Comparison of ENCODE assay signal across 15 mouse cellular contexts in the genomic region with DNA sequence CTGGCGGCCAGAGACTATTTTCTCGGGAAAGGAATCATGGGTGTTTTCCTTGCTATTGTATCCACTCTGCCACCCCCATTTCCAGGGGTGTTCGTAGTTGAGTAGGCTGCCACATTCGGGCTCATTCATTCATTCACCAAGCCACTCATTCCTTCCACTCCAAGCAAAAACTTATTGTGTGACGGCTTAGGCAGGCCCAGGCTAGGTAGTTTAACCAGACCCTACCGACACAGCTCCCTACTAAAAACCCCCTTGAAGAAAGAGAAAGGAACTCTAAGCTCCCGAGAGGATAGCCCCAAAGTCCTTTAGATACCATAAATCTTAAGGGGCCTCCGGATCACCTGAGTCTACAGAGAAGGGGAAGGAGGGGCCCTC. TPM values are rescaled to one million over a fixed set of nuclear protein-coding genes. Genes with fewer than 3 reads are reported as not detected.
DNase-seq lines count a peak whose midpoint lies in the region; ATAC-seq and TF ChIP-seq lines count a peak whose summit lies in the region.
"Had no signal": no experiment of that assay in that cellular context is flagged by ENCODE, and none has a peak within 500 bp of the region (broad histone marks: within the 10 kb centered on the region; RNA-seq: fewer than 3 reads in every experiment).

No protein-coding gene starts in this region.

- ATAC-seq in midbrain, embryonic 16.5 days, result no peak
- ATAC-seq in hindbrain, postnatal 0 days, result no peak
- ATAC-seq in neural tube, embryonic 12.5 days (ENCODE audit: low FRiP score, low read depth), result no peak

- H3K4me2 ChIP-seq in midbrain, embryonic 16.5 days (ENCODE audit: low read length), result no peak overlapping the region; the same call in 1 of the 2 replicates
- 0 out of 2 replicates have a peak overlapping the region, but pooled peaks have one; percentile 64 for H3K4me2 ChIP-seq in hindbrain, postnatal 0 days (ENCODE audit: low read depth, low read length)
- H3K4me2 ChIP-seq in neural tube, embryonic 12.5 days (replicated peaks), result peak overlapping the region; percentile 66

- 35% methylated on average over 8 of the region's 8 CpGs for WGBS in heart, embryonic 10.5 days
- WGBS in midbrain, embryonic 10.5 days, result 22% methylated on average over 8 of the region's 8 CpGs
- 23% methylated on average over 8 of the region's 8 CpGs for WGBS in midbrain, embryonic 16.5 days
- 43% methylated on average over 8 of the region's 8 CpGs for WGBS in hindbrain, postnatal 0 days
- 19% methylated on average over 8 of the region's 8 CpGs for WGBS in neural tube, embryonic 12.5 days

- H3K9me3 ChIP-seq in heart, embryonic 10.5 days, result no peaks in the 10 kb centered on the region
- no peaks in the 10 kb centered on the region for H3K9me3 ChIP-seq in midbrain, embryonic 10.5 days (replicated peaks)
- no peaks in the 10 kb centered on the region for H3K9me3 ChIP-seq in midbrain, embryonic 16.5 days (replicated peaks; ENCODE audit: control insufficient read depth, low read length, poor library complexity, severe bottlenecking)
- no peaks in the 10 kb centered on the region for H3K9me3 ChIP-seq in hindbrain, postnatal 0 days (ENCODE audit: low read length)
- no peaks in the 10 kb centered on the region for H3K9me3 ChIP-seq in neural tube, embryonic 12.5 days

- peaks cover 84% of the 10 kb centered on the region for H3K27me3 ChIP-seq in heart, embryonic 10.5 days (ENCODE audit: insufficient read depth, poor library complexity, severe bottlenecking)
- peaks cover 100% of the 10 kb centered on the region for H3K27me3 ChIP-seq in midbrain, embryonic 10.5 days (ENCODE audit: low read depth, poor library complexity, severe bottlenecking)
- no peaks in the 10 kb centered on the region for H3K27me3 ChIP-seq in midbrain, embryonic 16.5 days (ENCODE audit: control insufficient read depth, insufficient read depth, low read depth, low read length)
- H3K27me3 ChIP-seq in hindbrain, postnatal 0 days (ENCODE audit: insufficient read depth, low read length), result 0 out of 2 replicates have a peak, but pooled peaks cover 6% of the 10 kb centered on the region
- H3K27me3 ChIP-seq in neural tube, embryonic 12.5 days (replicated peaks), result peaks cover 15% of the 10 kb centered on the region; the same call in 1 of the 2 replicates

- peaks cover 20% of the 10 kb centered on the region for H3K4me1 ChIP-seq in heart, embryonic 10.5 days
- peaks cover 70% of the 10 kb centered on the region for H3K4me1 ChIP-seq in midbrain, embryonic 10.5 days
- peaks cover 10% of the 10 kb centered on the region for H3K4me1 ChIP-seq in midbrain, embryonic 16.5 days (ENCODE audit: control insufficient read depth, insufficient read depth, low read length)
- H3K4me1 ChIP-seq in hindbrain, postnatal 0 days (ENCODE audit: insufficient read depth, low read length), result peaks cover 7% of the 10 kb centered on the region; the same call in 1 of the 2 replicates
- peaks cover 43% of the 10 kb centered on the region for H3K4me1 ChIP-seq in neural tube, embryonic 12.5 days

- no peak overlapping the region for H3K9ac ChIP-seq in midbrain, embryonic 16.5 days (ENCODE audit: low read depth, low read length)
- no peak overlapping the region for H3K9ac ChIP-seq in hindbrain, postnatal 0 days (replicated peaks; ENCODE audit: low read length)
- no peak overlapping the region; the same call in 1 of the 2 replicates for H3K9ac ChIP-seq in neural tube, embryonic 12.5 days

- intact Hi-C loops in gastrocnemius, adult 2 months (cut with DNase I), result no loop called here

- no peak for TF ChIP-seq CTCF in hindbrain, postnatal 0 days (IDR thresholded peaks at IDR 0.05; ENCODE audit: low read depth)
- no peak for TF ChIP-seq CTCF in gastrocnemius, adult 2 months (IDR thresholded peaks at IDR 0.05)

- no peak for DNase-seq in heart, embryonic 10.5 days (ENCODE audit: low spot score)
- no peak for DNase-seq in heart, adult 18-20 months
- no peak for DNase-seq in midbrain, embryonic 10.5 days (ENCODE audit: low spot score)
- no peak for DNase-seq in hindbrain, postnatal 0 days (ENCODE audit: low spot score)
- DNase-seq in layer of hippocampus, adult 11-12 months (ENCODE audit: low spot score), result no peak
- DNase-seq in gastrocnemius, adult 2 months, result no peak
- DNase-seq: adrenal gland, postnatal 36 days; cerebellum, adult 11 months; right cerebral cortex, adult 18-20 months; thymus, postnatal 25 days had no signal

- H3K4me3 ChIP-seq in heart, embryonic 10.5 days, result 0 out of 2 replicates have a peak overlapping the region, but pooled peaks have one; percentile 60
- H3K4me3 ChIP-seq in midbrain, embryonic 10.5 days, result peak overlapping the region; percentile 54
- H3K4me3 ChIP-seq in midbrain, embryonic 16.5 days (ENCODE audit: low read depth, low read length), result no peak overlapping the region
- peak overlapping the region; percentile 33; the same call in 1 of the 2 replicates for H3K4me3 ChIP-seq in hindbrain, postnatal 0 days (ENCODE audit: low read length)
- no peak overlapping the region for H3K4me3 ChIP-seq in neural tube, embryonic 12.5 days
- H3K4me3 ChIP-seq in gastrocnemius, adult 2 months, result no peak overlapping the region

- H3K36me3 ChIP-seq in heart, embryonic 10.5 days, result no peaks in the 10 kb centered on the region
- H3K36me3 ChIP-seq in midbrain, embryonic 10.5 days, result no peaks in the 10 kb centered on the region
- H3K36me3 ChIP-seq in midbrain, embryonic 16.5 days (ENCODE audit: control insufficient read depth, insufficient read depth, low read length), result no peaks in the 10 kb centered on the region
- no peaks in the 10 kb centered on the region for H3K36me3 ChIP-seq in hindbrain, postnatal 0 days (ENCODE audit: insufficient read depth, low read length)
- H3K36me3 ChIP-seq in neural tube, embryonic 12.5 days, result no peaks in the 10 kb centered on the region
- H3K36me3 ChIP-seq: G1E had no signal

- no peak overlapping the region for H3K27ac ChIP-seq in heart, embryonic 10.5 days
- peak overlapping the region; percentile 90 for H3K27ac ChIP-seq in midbrain, embryonic 10.5 days (replicated peaks)
- H3K27ac ChIP-seq in midbrain, embryonic 16.5 days (ENCODE audit: low read length), result no peak overlapping the region
- no peak overlapping the region for H3K27ac ChIP-seq in hindbrain, postnatal 0 days
- peak overlapping the region; percentile 91; the same call in 1 of the 2 replicates for H3K27ac ChIP-seq in neural tube, embryonic 12.5 days
- H3K27ac ChIP-seq in gastrocnemius, adult 2 months, result no peak overlapping the region

RNA-seq across cellular contexts. Expression of a gene that starts 16.3 kb away (rescaled TPM):
- 1,495 and 1,694 TPM in 2 replicates for polyA plus RNA-seq in heart, embryonic 10.5 days (2016; fragmentation: Nextera tagmentation; extraction: Ambion mirVana)
- 10 to 100 TPM; 22.9 to 30.2 TPM for total RNA-seq in heart, adult 18-20 months (2021)
- polyA plus RNA-seq in midbrain, embryonic 10.5 days (2016; fragmentation: Nextera tagmentation; extraction: Ambion mirVana), result 329 and 443 TPM in 2 replicates
- polyA plus RNA-seq in midbrain, embryonic 16.5 days (2015; fragmentation: Nextera tagmentation; extraction: Ambion mirVana), result 171 and 184 TPM in 2 replicates
- total RNA-seq in hindbrain, postnatal 0 days (2014; rRNA removed), result 127 and 139 TPM in 2 replicates
- polyA plus RNA-seq in hindbrain, postnatal 0 days (2015; fragmentation: Nextera tagmentation; extraction: Ambion mirVana), result 144 and 150 TPM in 2 replicates
- polyA plus RNA-seq in neural tube, embryonic 12.5 days (2016; fragmentation: Nextera tagmentation; extraction: Ambion mirVana), result 1,329 and 1,332 TPM in 2 replicates
- 10 to 100 TPM; 23.2 to 23.5 TPM for total RNA-seq in gastrocnemius, adult 2 months (2021)
- total RNA-seq: G1E had no signal

RNA-seq across cellular contexts. Expression of a gene that starts 29.0 kb away (rescaled TPM):
- polyA plus RNA-seq in heart, embryonic 10.5 days (2016; fragmentation: Nextera tagmentation; extraction: Ambion mirVana), result 0.54 and 1.3 TPM in 2 replicates
- total RNA-seq in heart, adult 18-20 months (2021), result under 1 TPM; 0.50 to 0.87 TPM
- polyA plus RNA-seq in midbrain, embryonic 10.5 days (2016; fragmentation: Nextera tagmentation; extraction: Ambion mirVana), result 0.17 and 0.20 TPM in 2 replicates
- polyA plus RNA-seq in midbrain, embryonic 16.5 days (2015; fragmentation: Nextera tagmentation; extraction: Ambion mirVana), result 0.55 and 1.1 TPM in 2 replicates
- 0.58 and 1.8 TPM in 2 replicates for total RNA-seq in hindbrain, postnatal 0 days (2014; rRNA removed)
- 0.90 and 1.2 TPM in 2 replicates for polyA plus RNA-seq in hindbrain, postnatal 0 days (2015; fragmentation: Nextera tagmentation; extraction: Ambion mirVana)
- polyA plus RNA-seq in neural tube, embryonic 12.5 days (2016; fragmentation: Nextera tagmentation; extraction: Ambion mirVana), result 0.52 and 0.85 TPM in 2 replicates
- under 1 TPM; 0.17 to 0.20 TPM for total RNA-seq in gastrocnemius, adult 2 months (2021)

RNA-seq across cellular contexts. Expression of a gene that starts 58.4 kb away (rescaled TPM):
- 2.9 and 9.8 TPM in 2 replicates for polyA plus RNA-seq in heart, embryonic 10.5 days (2016; fragmentation: Nextera tagmentation; extraction: Ambion mirVana)
- not detected for total RNA-seq in heart, adult 18-20 months (2021)
- polyA plus RNA-seq in midbrain, embryonic 10.5 days (2016; fragmentation: Nextera tagmentation; extraction: Ambion mirVana), result 0.43 and 0.96 TPM in 2 replicates
- 0.93 TPM in 1 of 2 replicates, not detected in the other for polyA plus RNA-seq in midbrain, embryonic 16.5 days (2015; fragmentation: Nextera tagmentation; extraction: Ambion mirVana)
- total RNA-seq in hindbrain, postnatal 0 days (2014; rRNA removed), result 0.52 TPM in 1 of 2 replicates, not detected in the other
- 0.66 and 0.73 TPM in 2 replicates for polyA plus RNA-seq in hindbrain, postnatal 0 days (2015; fragmentation: Nextera tagmentation; extraction: Ambion mirVana)
- polyA plus RNA-seq in neural tube, embryonic 12.5 days (2016; fragmentation: Nextera tagmentation; extraction: Ambion mirVana), result 1.9 and 2.4 TPM in 2 replicates
- not detected for total RNA-seq in gastrocnemius, adult 2 months (2021)
- total RNA-seq: heart, adult 8-10 months; layer of hippocampus, postnatal 10 days had no signal

Comparison
In these comparisons a context has a peak if more than half of its experiments do, and no peak if none do; other contexts are left out.
1. H3K27ac ChIP-seq: peak in midbrain, embryonic 10.5 days (single experiment) and neural tube, embryonic 12.5 days (single experiment); none in heart, embryonic 10.5 days (single experiment), midbrain, embryonic 16.5 days (single experiment), hindbrain, postnatal 0 days (single experiment) and gastrocnemius, adult 2 months (single experiment).
2. H3K4me3 ChIP-seq: peak in heart, embryonic 10.5 days (single experiment), midbrain, embryonic 10.5 days (single experiment) and hindbrain, postnatal 0 days (single experiment); none in midbrain, embryonic 16.5 days (single experiment), neural tube, embryonic 12.5 days (single experiment) and gastrocnemius, adult 2 months (single experiment).